Mouse (Mus musculus) limb, embryonic 11.5 days (tissue): Measurements from ENCODE around the gene Ehd4. TPM values are rescaled to one million over a fixed set of nuclear protein-coding genes. Genes with fewer than 3 reads are reported as not detected.

Experiments
- ATAC-seq: fragments of 200-750 bp; cut with Nextera tagmentation; 2 replicates; pipeline ENCODE4 v1.8.0; 2017; ENCODE audit warnings: low read depth; ENCODE audit not compliant: insufficient number of reproducible peaks, low FRiP score, low TSS enrichment
- DNase-seq: peaks from one replicate; pipeline ENCODE4 v3.0.0-alpha.2; 2015; ENCODE audit warnings: low spot score
- H3K27ac ChIP-seq: fragments of 300-500 bp; sonication (generic); replicated peaks from 2 replicates; pipeline ENCODE4 v1.5.1; 2014; ENCODE audit warnings: low read depth, mild to moderate bottlenecking, low read length
- H3K27me3 ChIP-seq: fragments of 300-500 bp; sonication (generic); 2 replicates; pipeline ENCODE4 v1.6.1; 2014; ENCODE audit warnings: mild to moderate bottlenecking, low read length, mixed read lengths; ENCODE audit not compliant: control insufficient read depth, insufficient read depth
- H3K36me3 ChIP-seq: fragments of 300-500 bp; sonication (generic); 2 replicates; pipeline ENCODE4 v1.6.1; 2014; ENCODE audit warnings: mild to moderate bottlenecking, low read length, moderate library complexity, mixed read lengths; ENCODE audit not compliant: control insufficient read depth, insufficient read depth
- H3K4me1 ChIP-seq: fragments of 300-500 bp; sonication (generic); 2 replicates; pipeline ENCODE4 v1.6.1; 2014; ENCODE audit warnings: low read length, mixed read lengths; ENCODE audit not compliant: control insufficient read depth, insufficient read depth
- H3K4me2 ChIP-seq: fragments of 300-500 bp; sonication (generic); 2 replicates; pipeline ENCODE4 v1.6.1; 2014; ENCODE audit warnings: low read depth, mild to moderate bottlenecking, moderate library complexity; ENCODE audit not compliant: severe bottlenecking
- H3K4me3 ChIP-seq: fragments of 300-500 bp; sonication (generic); 2 replicates; pipeline ENCODE4 v1.5.1; 2014; ENCODE audit warnings: low read depth, low read length
- H3K9ac ChIP-seq: fragments of 300-500 bp; sonication (generic); 2 replicates; pipeline ENCODE4 v1.6.1; 2014; ENCODE audit warnings: mild to moderate bottlenecking, low read length
- H3K9me3 ChIP-seq: fragments of 300-500 bp; sonication (generic); 2 replicates; pipeline ENCODE4 v1.6.1; 2016; ENCODE audit warnings: low read length; ENCODE audit not compliant: control insufficient read depth
- WGBS: fragments of 180-500 bp; shearing (Covaris S2); extraction: QIAGEN DNeasy Blood & Tissue Kit; methylation state at CpG from one replicate; pipeline ENCODE4 v1.1.7; 2014; 5-methylcytosine and 5-hydroxymethylcytosine counted together
- polyA plus RNA-seq: library from polyadenylated mRNA; unstranded; fragments of >200 nt; fragmentation: Nextera tagmentation; extraction: Ambion mirVana; gene quantifications from 2 replicates; pipeline ENCODE4 v1.2.1, GENCODE M21; 2014

Gene Ehd4
- polyA plus RNA-seq, 1 experiment from 2014 or later, result 13.2 TPM

DNA sequence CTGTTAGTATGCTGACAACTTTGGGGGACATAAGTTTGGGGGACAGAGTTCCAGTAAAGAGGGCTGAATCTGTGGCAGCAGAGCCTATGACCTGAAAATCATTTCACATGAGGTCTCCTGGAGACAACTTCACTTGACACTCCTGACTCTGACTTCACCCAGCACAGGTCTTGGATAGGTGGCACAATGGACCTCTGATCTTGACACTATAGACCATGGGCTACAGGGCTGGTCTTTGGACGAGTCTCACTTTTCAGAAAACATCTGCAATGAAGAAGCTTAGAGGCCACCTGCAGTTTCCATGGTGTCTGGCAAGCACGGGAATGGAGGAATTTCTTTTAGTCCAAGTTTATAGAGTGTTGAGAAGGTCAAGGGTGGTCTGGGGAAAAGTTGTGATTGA, 52.0 kb downstream of the Ehd4 start:
- Histone ChIP-seq H3K4me3 (no peak overlapping the region), H3K27ac (no peak overlapping the region), H3K27me3 (no peaks in the 10 kb centered on the region), H3K4me1 (no peaks in the 10 kb centered on the region; the same call in 1 of the 2 replicates), H3K9ac (no peak overlapping the region), H3K36me3 (no peaks in the 10 kb centered on the region), H3K9me3 (no peaks in the 10 kb centered on the region), H3K4me2 (no peak overlapping the region)
- no peak for DNase-seq
- ATAC-seq, result no peak
- 46% methylated on average over 2 of the region's 2 CpGs for WGBS

GRCm38 (mm10) chr2:120101961-120102360, 52.4 kb downstream of the Ehd4 start:
- Histone ChIP-seq H3K4me3 (no peak overlapping the region), H3K36me3 (no peaks in the 10 kb centered on the region), H3K4me2 (no peak overlapping the region), H3K4me1 (no peaks in the 10 kb centered on the region; the same call in 1 of the 2 replicates), H3K9me3 (no peaks in the 10 kb centered on the region), H3K27ac (no peak overlapping the region), H3K27me3 (no peaks in the 10 kb centered on the region), H3K9ac (no peak overlapping the region)
- whole genome bisulfite sequencing, result 94% methylated on average over 11 of the region's 11 CpGs
- ATAC-seq, result no peak
- no peak for DNase-seq

GRCm38 (mm10) chr2:120099886-120100285, 54.5 kb downstream of the Ehd4 start:
- ATAC-seq (no peak), DNase-seq (no peak)
- no peaks in the 10 kb centered on the region for H3K36me3 ChIP-seq
- H3K4me1 ChIP-seq, result no peaks in the 10 kb centered on the region; the same call in 1 of the 2 replicates
- no peak overlapping the region for H3K27ac ChIP-seq
- H3K4me2 ChIP-seq, result no peak overlapping the region
- H3K9ac ChIP-seq, result no peak overlapping the region
- no peaks in the 10 kb centered on the region for H3K9me3 ChIP-seq
- 86% methylated on average over 3 of the region's 3 CpGs for WGBS
- no peaks in the 10 kb centered on the region for H3K27me3 ChIP-seq
- H3K4me3 ChIP-seq, result no peak overlapping the region

- H3K4me3 ChIP-seq, result no peak overlapping the region
- H3K9ac ChIP-seq, result no peak overlapping the region
- H3K27ac ChIP-seq, result no peak overlapping the region
- ATAC-seq (no peak), DNase-seq (no peak)
- no peaks in the 10 kb centered on the region for H3K9me3 ChIP-seq
- no peak overlapping the region for H3K4me2 ChIP-seq
- no peaks in the 10 kb centered on the region for H3K36me3 ChIP-seq
- H3K27me3 ChIP-seq, result no peaks in the 10 kb centered on the region
- no peaks in the 10 kb centered on the region; the same call in 1 of the 2 replicates for H3K4me1 ChIP-seq
- 91% methylated on average over 4 of the region's 4 CpGs for WGBS
These were observed 55.1 kb downstream of the Ehd4 start for GRCm38 (mm10) chr2:120099263-120099662.

- H3K9ac ChIP-seq, result no peak overlapping the region
- ATAC-seq (no peak), DNase-seq (no peak)
- no peaks in the 10 kb centered on the region for H3K36me3 ChIP-seq
- H3K9me3 ChIP-seq, result no peaks in the 10 kb centered on the region
- H3K27me3 ChIP-seq, result no peaks in the 10 kb centered on the region
- no peaks in the 10 kb centered on the region; the same call in 1 of the 2 replicates for H3K4me1 ChIP-seq
- 75% methylated on average over 8 of the region's 8 CpGs for WGBS
- H3K4me2 ChIP-seq, result no peak overlapping the region
- H3K4me3 ChIP-seq, result no peak overlapping the region
- H3K27ac ChIP-seq, result no peak overlapping the region
These were observed 55.6 kb downstream of the Ehd4 start for GRCm38 (mm10) chr2:120098781-120099202.

DNA sequence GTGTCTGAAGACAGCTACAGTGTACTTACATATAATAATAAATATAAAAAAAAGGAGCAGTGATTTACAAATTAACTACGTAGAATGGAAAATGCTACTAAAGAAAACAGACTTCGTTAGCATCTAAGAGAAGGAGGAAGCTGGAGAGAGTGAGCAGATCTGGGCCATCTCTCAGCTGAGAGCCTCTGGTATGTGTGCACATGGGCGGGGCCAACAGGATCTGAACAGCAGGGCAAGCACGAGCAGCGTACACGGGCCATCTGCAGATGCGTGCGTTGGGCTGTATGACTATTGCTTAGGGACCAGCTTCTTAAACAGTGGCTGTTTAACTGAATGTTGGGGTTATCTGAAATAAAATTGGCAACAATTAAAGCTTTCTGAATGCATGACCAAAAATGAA, 56.5 kb downstream of the Ehd4 start:
- Histone ChIP-seq H3K27me3 (no peaks in the 10 kb centered on the region), H3K9me3 (no peaks in the 10 kb centered on the region), H3K4me1 (no peaks in the 10 kb centered on the region; the same call in 1 of the 2 replicates), H3K36me3 (no peaks in the 10 kb centered on the region), H3K9ac (no peak overlapping the region), H3K4me2 (no peak overlapping the region), H3K4me3 (no peak overlapping the region), H3K27ac (no peak overlapping the region)
- ATAC-seq (no peak), DNase-seq (no peak)
- WGBS, result 87% methylated on average over 8 of the region's 8 CpGs

DNA sequence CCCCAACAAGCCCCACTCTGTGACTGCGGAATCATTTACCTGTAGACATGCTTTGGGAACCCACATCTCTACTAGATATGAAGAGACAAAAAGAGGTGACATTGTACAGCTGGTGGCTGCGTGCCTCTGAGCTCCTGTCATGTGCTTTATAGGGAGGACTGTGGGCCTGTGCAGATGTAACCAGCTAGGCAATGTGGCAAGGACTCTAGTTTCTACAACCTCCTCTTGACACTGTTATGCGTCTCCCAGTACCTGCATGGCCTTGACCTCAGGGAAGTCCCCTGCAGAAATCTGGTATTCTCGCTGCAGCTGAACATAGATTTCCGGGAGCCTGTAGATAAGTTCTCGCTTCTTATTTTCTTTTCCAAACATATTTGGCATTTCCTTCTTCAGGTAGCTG, 57.7 kb downstream of the Ehd4 start:
- ATAC-seq, result no peak
- H3K27ac ChIP-seq, result no peak overlapping the region
- H3K9me3 ChIP-seq, result no peaks in the 10 kb centered on the region
- 93% methylated on average over 6 of the region's 6 CpGs for WGBS
- H3K27me3 ChIP-seq, result no peaks in the 10 kb centered on the region
- no peak for DNase-seq
- no peak overlapping the region for H3K4me3 ChIP-seq
- no peaks in the 10 kb centered on the region for H3K4me1 ChIP-seq
- no peak overlapping the region for H3K4me2 ChIP-seq
- no peaks in the 10 kb centered on the region for H3K36me3 ChIP-seq
- H3K9ac ChIP-seq, result no peak overlapping the region

DNA sequence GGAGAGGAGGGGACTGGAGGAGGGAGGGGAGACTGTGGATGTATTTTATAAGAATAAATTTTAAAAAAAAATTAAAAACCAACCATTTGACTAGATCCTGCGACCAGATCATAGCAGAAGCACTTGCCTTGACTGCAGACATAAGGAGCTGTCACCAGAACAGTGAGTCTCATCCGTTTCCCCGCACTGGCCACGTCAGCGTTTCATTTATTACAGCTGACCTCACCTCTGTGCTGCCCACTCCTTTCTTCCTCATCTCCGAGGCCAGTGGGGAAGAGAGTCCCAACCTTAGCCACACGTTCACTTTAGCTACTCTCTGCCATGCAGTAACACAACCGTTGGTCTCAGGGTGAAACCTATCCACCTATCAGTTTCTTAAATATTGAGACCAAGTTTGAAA, 58.2 kb downstream of the Ehd4 start:
- Histone ChIP-seq H3K27ac (no peak overlapping the region), H3K9me3 (no peaks in the 10 kb centered on the region), H3K27me3 (no peaks in the 10 kb centered on the region), H3K4me2 (no peak overlapping the region), H3K9ac (no peak overlapping the region), H3K4me3 (no peak overlapping the region), H3K36me3 (no peaks in the 10 kb centered on the region), H3K4me1 (no peaks in the 10 kb centered on the region)
- DNase-seq (no peak), ATAC-seq (no peak)
- WGBS, result 86% methylated on average over 8 of the region's 8 CpGs

- no peak for ATAC-seq
- WGBS, result 95% methylated on average over 4 of the region's 4 CpGs
- no peaks in the 10 kb centered on the region for H3K36me3 ChIP-seq
These were observed 59.2 kb downstream of the Ehd4 start for GRCm38 (mm10) chr2:120095171-120095570.

More at GRCm38 (mm10) chr2:120095171-120095570, 59.2 kb downstream of the Ehd4 start:
- Histone ChIP-seq H3K4me1 (no peaks in the 10 kb centered on the region), H3K4me2 (no peak overlapping the region), H3K4me3 (no peak overlapping the region), H3K27me3 (no peaks in the 10 kb centered on the region), H3K27ac (no peak overlapping the region), H3K9ac (no peak overlapping the region), H3K9me3 (no peaks in the 10 kb centered on the region)
- DNase-seq, result no peak
